Mouse (Mus musculus): Measurements from ENCODE around the gene Cage1.

Gene Cage1

DNA sequence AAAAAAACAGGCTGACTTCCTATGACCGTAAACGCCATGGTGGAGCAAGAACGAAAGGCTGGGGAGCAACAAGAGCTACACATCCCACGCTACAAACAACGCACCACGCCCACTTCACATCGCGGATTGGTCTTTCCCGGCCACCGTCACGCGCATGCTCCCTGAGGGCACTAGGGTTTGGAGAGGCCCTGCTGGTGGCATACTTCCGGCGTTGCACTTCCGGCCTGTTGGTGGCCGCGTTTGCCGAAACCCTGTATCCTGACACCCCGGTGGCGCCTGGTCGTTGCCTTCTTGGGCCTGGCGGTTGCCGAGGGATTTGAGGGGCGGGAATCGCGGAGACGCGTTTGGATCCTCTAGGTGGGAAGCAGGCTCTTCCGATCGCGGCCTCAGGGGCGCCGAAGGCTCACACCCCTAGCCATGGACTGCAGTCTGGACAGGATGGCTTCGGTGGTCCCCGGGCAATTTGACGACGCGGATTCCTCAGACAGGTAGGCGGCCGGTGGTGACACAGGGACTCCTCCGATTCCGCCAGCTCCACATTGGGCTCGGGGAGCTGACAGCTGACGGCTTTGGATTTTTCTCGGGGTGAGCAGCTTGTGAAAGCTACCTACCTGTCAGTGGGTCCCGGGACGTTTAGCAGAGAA, at the start of gene Cage1:
Gene Cage1 (minus strand): TSS at position 26 of the 644 bp plus-strand sequence.
- peak; percentile 97 for DNase-seq (ENCODE audit: low spot score)

- DNase-seq (ENCODE audit: low spot score): no peak
Observed at GRCm38 (mm10) chr13:38081161-38081560, 44.3 kb upstream of the Cage1 start.

- DNase-seq (ENCODE audit: low spot score): no peak
Observed at GRCm38 (mm10) chr13:38080725-38081124, 43.9 kb upstream of the Cage1 start.

DNA sequence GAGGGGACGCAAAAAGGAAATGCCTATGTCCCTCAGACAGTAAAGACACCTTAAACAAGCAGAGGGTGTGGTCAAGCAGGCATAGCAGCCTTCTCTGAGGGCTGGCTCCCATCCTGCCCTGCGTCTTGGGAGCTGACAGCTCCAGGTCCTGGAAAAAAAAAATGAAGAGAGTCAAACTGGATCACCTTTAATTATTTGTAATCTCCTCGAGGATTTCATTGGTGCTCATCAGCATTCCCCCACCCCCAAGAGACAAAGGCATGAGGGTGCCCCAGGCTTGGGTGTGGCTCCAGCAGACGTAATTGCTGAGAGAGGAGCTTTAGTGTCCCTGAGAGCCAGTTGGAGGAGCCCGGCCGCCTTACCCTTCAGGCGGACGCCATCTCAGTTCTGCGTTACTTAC, 43.1 kb upstream of the Cage1 start:
- DNase-seq (ENCODE audit: low spot score): no peak

DNA sequence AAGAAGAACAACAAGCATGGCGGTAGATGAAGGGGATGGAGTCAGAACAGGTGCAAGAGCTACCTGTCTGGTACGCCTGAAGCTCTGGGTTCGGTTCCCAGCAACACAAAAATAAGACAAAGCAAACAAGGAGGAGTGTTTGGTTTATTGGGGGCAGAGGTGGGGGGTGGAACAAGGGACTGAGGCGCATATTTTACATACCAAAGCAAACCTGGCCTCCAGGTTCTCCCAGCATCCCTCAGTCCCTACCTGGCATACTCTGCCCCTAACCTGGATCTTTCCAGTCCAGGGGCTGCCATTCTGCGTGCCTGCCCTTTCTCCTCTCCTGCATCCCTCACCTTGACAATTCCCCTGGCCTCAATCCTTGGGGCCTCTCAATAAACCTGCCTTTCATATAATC, 42.5 kb upstream of the Cage1 start:
- DNase-seq (ENCODE audit: low spot score): no peak

- no peak for DNase-seq (ENCODE audit: low spot score)
Observed at GRCm38 (mm10) chr13:38078836-38079235, 42.0 kb upstream of the Cage1 start.

DNA sequence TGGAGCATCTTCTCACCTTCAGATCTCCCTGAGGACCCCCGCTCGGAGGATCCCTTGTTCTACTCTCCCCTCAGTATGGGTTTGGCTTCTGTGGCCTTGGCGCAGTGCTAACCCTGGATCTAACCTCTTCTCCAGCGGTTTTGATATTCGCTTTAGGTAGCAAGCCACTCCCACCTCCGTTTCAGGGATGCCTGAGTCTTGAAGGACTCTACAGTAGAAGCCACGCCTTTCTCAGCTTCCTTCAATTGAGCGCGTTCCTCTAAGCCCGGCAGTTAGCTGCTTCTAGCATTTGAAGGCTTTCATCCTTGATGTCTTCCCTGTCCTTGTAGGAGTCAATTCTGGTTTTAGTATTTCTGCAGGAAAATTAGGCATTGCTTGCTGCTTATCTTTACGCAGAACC, 40.2 kb upstream of the Cage1 start:
- DNase-seq (ENCODE audit: low spot score): no peak

DNA sequence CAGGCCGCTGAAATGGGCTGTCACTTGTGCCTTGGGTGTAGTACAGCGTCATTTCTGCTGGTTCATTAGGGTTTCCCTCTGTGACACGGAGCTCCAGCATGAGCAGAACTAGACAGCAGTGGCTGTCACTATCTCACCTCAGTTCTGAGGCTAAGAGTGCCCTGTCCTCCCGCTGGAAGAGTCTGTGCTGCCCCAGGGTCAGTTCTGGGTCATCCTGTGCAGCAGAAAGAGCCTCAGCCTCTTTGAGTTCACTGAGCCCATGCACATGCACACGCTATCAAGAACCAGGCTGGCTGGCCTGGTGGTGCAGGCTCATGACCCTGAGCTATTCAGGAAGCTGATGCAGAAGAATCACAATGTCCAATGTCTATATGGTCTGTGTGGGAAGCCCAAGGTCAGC, 37.5 kb upstream of the Cage1 start:
- DNase-seq (ENCODE audit: low spot score): no peak

DNA sequence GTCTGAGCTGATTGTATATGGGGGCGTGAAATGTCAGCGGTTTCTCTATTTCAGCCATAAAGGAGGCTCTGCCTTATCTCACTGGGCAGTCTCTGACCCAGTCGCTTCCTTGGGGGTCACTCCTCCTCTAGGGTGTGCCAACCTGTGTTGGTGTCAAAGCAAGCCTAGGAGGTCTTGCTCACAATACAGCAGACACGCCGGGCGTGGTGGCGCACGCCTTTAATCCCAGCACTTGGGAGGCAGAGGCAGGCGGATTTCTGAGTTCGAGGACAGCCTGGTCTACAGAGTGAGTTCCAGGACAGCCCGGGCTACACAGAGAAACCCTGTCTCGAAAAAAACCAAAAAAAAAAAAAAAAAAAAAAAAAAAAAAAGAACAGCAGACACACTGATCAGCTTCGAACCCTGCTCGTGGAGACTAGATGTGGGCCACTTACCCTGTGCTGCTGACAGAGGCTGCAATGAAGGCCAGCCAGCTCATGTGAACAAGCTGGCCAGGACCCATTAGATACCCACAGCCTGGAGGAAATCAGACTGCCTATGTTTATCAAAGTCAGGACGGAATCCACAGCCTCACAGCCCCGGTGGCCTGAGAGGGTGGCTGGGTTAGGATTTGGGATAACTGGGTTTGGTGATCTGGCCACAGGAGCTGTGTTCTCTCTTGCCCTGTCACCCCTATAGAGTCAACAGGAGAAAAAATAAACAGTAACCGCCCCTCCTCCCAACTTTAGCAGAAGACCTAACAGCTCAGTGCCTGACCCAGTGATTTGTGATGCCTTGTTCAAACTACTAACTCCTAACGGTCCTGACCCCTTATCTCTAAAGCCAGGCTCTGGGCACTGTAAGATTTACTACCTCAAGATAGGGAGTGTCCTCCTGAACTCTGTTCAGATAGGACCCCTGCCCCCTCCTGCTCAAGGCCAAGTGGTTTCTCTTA, 36.8 kb upstream of the Cage1 start:
- no peak for DNase-seq (ENCODE audit: low spot score)

DNA sequence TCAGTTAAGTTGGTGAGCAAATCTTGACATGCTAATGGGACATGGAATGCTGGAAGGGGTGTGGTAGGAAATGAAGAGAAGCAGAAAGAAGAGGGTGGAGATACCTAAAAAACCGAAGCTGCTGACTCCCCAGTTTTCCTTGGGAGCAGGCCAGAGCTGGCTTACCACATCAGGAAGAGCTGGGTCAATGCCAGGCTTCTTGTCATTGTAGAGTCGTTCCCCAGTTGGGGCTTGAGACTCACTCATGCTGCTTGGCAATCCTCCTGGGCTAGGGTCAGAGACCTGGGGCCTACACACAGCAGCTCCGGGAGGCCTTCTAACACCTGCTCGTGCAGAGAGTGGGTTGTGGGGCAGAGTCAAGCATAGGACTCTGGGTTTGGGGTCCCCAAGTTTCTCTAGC, 34.1 kb upstream of the Cage1 start:
- no peak for DNase-seq (ENCODE audit: low spot score)

GRCm38 (mm10) chr13:38064854-38065663, 28.2 kb upstream of the Cage1 start:
- no peak for DNase-seq (ENCODE audit: low spot score)

DNA sequence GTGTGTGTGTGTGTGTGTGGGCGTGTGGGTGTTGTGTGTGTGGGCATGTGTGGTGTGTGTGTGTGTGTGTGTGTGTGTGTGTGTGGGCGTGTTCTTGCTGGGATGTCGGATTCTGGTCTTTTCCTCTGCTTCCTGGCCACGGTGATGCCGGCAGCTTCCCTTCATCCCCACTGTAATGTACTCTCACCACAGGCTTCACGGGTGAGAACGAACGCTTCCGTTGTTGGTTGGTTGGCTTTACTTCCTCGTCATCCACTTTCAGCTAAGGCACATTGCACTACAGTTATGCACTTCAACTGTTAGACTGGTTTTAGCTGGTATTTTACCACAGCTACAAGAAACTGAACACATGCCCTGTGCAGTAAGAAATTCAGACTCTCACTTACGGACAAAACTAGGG, 25.8 kb upstream of the Cage1 start:
- no peak for DNase-seq (ENCODE audit: low spot score)

GRCm38 (mm10) chr13:38049888-38050287, 13.0 kb upstream of the Cage1 start:
- no peak for DNase-seq (ENCODE audit: low spot score)

DNA sequence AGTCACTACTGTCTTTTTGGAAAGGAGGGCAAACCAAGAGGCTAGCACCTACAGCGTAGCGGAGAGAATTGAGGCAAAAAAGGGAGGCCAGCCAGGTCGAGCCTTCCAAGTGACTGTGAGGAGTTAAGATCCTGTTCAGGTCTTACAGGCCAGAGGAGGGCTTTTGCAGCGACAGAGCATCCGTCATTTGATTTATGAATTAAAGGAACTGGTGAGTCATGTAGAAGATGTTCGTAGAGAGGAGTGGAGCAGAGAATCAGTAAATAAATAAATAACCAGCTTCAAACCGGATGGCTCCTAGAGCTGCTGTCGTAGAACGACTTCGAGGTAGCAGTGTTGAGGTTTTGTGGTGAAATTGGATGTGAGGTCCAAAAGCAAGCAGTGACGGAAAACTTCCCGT, 942 bp upstream of the Cage1 start:
- peak; percentile 8 for DNase-seq (ENCODE audit: low spot score)

GRCm38 (mm10) chr13:38036343-38037043, 376 bp downstream of the Cage1 start, which contains the start of gene Riok1:
TSS of gene Riok1 (plus strand) at chr13:38036995.
- DNase-seq (ENCODE audit: low spot score): no peak

- no peak for DNase-seq (ENCODE audit: low spot score)
Observed at GRCm38 (mm10) chr13:38028407-38028806, 8.5 kb downstream of the Cage1 start.

DNA sequence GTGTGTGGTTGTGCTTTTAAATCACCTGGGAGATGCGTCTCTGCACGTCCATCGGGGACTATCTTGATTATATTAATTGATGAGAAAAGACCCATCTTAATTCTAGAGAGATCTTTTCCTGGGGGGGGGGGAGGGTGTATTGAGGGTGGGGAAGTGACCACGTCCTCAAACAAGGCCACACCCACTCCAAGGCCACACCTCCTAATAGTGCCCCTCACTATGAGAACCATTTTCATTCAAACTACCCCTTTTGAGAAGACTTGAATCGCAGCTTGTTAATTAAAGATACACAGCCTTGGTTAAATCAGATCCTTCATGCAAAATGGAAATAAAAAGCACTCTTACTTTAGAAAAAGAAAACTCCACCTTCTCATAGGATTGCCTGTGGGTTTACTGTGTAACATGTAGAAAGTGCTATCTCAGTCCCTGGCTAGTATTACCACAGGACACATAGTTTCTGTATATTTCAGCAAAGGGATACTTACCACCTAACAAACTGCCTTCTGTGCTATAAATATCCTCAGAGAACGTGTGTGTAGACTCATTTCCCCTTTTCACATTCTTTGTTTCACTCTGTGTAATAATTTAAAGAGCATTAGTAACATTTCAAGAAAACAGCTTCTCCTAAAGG, 9.1 kb downstream of the Cage1 start:
- DNase-seq (ENCODE audit: low spot score): no peak

GRCm38 (mm10) chr13:38025874-38026273, 11.0 kb downstream of the Cage1 start:
- no peak for DNase-seq (ENCODE audit: low spot score)

DNA sequence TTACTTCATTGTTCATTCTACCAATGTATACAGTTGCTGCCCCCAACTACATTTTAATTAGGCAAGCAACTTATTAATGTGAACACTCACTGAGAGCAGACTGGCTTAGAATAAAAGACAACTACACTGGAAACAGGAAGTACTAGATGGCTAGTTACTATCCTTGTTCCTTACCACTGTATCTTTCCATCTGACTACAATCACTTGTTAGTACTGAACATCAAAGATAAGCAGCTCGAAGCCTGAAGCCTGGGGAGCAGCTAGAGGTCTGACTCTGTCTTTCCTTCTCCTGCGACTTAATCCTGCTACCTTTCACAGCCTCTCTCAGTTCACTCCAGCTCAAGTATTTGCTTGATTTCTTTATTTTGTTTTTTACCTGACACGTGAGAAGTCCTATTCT, 18.1 kb downstream of the Cage1 start:
- DNase-seq (ENCODE audit: low spot score): no peak

- DNase-seq (ENCODE audit: low spot score): no peak
Observed at GRCm38 (mm10) chr13:38015591-38015990, 21.3 kb downstream of the Cage1 start.

DNA sequence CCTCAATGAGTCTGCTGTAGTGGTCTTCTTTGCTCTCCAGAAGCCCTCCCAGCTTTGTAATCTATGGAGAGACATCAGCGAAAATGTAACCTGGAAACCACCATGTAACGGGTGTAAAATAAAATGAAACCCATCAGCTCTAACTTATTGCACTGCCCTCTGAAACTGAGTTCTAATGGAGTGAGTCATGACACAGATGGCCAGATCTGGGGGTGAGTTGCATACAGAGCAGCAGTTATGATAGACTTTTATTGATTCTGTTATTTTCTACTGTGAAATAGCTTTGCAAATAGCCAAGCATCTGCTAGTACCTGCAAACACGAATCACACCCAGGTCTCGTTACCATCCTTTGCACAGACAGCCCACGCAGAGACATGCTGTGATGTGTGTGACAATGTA, 24.4 kb downstream of the Cage1 start:
- DNase-seq (ENCODE audit: low spot score): no peak

Data from spleen, adult 12 weeks (tissue).